Mouse (Mus musculus): ENCODE measurements around the gene Noxred1.
"Not testable (repeated sequence)": the region's sequence is repeated elsewhere in the genome, so short reads cannot be mapped to it uniquely, and the experiment has no call there.

The Noxred1 gene

DNA sequence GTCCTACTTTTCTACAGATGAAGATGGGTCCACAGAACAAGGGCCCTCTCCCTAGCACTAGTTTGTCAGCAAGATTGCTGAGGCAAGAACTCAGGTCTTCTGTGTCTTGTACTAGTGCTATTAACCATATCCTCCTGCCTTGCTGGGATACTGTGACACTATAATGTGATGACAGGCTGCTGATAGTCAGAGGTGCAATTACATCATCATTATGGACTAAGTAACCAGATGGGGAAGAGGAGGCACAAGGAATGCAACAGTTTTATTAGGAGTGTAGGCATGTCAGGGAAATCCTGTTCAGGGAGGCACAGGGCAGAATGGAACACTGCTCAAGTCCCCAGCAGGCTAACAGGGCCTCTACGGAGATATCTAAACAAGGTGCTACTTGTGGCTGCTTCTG lies at the start of gene Noxred1:
Noxred1 (minus strand) TSS at position 101 of the 400 bp plus-strand sequence.
- DNase-seq = no peak

- DNase-seq = peak; percentile 30
Observed at GRCm38 (mm10) chr12:87284726-87285125, 46.2 kb upstream of the Noxred1 start.

DNA sequence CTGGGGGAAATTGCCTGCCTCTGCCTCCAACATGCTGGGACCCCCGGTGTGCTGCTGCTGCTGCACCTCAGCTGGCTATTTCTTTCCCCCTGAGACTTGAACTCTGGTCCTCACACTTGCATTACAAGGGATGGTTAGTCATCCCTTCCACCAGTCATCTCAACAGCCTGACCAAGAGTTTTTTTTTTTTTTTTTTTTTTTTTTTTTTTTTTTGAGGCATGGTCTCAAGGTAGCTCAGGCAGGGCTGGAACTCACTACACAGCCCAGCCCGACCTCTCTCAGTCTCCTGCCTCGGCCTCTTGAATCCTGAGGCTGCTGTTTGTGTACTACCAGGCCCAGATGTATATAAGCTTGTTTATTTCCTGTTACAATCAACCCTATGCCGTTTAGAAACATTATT lies 45.7 kb upstream of the Noxred1 start:
- no peak for DNase-seq

DNA sequence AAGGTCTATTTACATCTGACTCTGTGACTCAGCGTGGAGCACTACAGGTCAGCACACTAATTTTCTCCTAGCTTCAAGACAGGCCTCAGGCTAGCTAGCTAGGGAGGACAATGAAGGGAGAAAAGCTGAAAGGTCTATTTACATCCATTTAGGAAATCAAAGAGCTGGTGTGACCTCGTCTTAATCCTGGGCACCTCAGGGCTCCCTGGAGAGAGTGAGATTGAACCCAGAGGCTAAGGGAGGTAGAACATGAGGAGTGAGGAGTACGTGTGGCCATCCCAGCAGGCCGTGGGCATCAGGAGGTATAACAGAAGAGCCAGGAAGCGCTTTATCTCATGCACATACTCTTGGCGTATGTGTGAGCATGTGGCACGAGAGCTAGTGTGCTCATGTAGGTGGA lies 45.2 kb upstream of the Noxred1 start:
- no peak for DNase-seq

- no peak for DNase-seq
Observed at GRCm38 (mm10) chr12:87282743-87283142, 44.2 kb upstream of the Noxred1 start.

DNA sequence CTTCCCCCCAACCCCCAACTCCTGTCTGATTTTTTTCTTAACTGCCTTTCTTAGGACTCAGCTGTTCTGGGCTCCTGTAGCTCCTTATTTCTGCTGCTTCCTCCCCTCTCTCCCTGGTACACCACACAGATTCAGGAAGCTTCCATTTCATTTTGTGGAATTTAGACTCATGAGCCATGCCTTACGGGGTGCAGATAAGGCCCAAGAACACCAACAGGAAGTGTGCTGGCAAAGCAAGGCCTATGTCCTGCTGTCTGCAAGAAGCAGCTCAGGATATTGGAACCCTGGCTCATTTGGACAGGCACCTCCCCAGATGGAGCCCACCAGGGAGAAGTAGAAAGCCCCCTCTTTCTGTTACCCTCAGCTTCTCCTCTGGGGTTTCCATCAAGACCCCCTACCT lies 43.2 kb upstream of the Noxred1 start:
- no peak for DNase-seq

GRCm38 (mm10) chr12:87279879-87280278 lies 41.3 kb upstream of the Noxred1 start:
- peak; percentile 34 for DNase-seq

- DNase-seq = no peak
Observed at GRCm38 (mm10) chr12:87279350-87279749, 40.8 kb upstream of the Noxred1 start.

DNA sequence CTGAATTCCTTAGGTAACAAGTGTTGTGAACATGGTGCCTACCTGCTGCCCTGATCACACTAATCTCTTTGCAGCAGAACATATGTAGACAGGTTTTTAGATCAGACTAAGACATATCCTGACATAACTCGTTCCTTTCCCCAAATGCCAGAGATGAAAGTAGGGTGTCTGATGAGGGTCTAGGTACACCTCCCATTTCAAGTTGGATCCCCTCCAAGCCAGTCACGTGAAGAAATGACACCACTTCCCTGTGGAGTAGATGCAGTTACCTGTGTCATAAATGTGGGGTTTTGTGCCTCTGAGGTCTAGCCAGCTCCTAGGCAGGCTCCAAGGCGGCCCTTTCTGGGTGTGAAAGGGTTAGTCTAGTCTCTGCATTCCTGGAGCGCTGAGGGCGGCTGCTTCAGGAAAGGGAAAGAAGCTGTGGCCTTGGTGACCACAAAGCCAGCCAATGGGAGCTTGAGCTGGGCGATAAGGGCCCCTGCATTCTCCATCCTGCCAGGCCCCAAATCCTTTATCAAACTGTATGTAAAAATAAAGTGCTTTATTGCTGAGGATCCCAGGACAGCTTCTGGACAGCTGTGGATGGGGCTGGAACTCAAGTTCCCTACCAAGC lies 39.7 kb upstream of the Noxred1 start:
- peak; percentile 11 for DNase-seq

DNA sequence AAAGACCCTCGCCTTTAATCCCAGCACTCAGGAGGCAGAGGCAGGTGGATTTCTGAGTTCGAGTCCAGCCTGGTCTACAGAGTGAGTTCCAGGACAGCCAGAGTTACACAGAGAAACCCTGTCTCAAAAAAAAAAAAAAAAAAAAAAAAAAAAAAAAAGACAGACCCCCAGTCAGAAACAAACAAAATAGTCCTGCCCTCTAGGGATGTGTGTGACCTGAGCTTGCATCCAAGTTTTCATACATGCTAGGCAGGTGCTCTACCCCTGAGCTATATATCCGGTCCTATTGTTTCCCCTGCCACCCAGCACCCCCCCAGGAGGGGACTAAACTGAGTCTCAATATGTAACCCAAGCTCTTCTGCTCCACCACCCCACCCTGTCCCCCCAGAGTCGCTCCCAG lies 38.7 kb upstream of the Noxred1 start:
- not testable (repeated sequence) for DNase-seq

DNA sequence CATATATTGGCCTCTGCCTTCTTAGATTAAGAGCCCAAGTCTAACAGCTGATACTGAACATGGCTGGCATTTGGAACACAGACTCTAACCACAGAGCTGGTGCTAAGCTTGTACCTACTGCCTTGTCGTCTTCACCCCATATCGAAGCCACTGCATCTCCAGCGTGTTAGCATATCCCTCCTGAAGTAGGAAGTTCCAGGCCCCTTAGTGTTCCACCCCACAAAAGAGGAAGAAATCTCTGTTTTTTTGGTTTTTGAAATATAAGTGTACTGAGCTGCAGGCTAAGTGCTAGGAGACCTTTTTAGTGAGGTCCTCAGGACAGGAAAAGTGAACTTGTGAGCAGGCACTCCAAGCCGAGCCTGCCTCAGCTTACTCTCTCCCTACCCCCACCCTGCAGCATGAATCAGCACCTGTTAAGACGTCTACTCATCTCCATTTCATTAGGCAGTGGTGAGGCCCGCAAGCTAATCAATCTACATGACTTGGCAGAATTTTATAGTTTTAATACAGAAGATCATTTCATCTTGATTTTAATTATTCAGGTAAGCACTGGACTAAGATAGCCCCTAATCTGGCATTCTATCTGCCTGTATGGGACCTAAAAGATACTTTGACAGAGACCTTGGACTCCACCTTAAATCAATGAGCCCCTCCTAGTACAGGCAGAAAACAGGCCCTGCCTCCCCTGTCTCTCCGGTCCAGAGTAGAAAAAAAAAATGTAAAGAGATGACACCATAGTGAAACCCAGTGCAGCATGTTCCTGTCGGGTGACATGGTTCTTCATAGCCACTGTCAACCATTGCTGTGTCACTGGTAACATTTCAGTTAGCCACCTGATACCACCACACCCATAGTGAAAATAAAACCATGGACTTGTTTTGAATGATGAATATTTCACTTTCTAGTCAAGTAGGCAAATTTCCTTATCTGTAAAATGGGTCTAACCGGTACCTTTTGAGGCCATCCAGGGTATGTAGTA lies 36.6 kb upstream of the Noxred1 start:
- DNase-seq = no peak

- DNase-seq = peak; percentile 53
Observed at GRCm38 (mm10) chr12:87267682-87268081, 29.1 kb upstream of the Noxred1 start.

DNA sequence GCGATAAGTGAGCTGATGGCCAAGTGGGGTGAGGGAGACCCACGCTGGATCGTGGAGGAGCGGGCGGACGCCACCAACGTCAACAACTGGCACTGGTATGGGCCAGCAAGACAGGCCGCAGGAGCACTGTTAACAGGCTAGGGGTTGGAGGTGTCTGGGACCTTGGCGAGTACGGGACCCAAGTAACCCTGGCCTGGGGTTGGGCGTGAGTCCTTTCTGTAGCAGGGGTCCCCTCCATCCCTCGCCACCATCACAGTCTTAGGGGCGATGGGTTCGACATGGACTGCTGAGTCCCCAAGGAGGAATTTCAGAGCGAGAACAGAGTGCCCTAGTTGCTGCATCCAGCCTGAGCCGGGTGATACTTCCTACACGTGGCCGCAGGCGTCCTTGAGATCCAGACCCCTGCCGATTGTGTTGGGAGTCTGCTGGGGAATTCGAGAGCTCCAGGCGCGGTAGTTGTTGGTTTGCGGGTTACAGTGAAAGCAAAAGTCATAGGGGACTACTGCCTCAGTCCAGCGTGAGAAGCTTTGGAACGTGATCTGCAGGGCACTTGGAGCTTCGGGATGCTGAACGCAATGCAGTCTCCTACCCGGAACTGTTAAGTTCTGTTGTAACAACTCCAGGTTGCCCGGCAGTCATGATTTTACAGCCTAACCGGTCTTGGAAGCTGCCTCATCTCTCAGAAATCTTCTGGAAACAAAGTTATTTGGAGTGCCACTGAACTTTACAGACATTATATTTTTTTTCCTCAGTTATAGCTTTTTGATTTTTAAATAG lies 28.5 kb upstream of the Noxred1 start:
- peak; percentile 28 for DNase-seq

GRCm38 (mm10) chr12:87266108-87266826 lies 27.7 kb upstream of the Noxred1 start, which contains the start of the genes Vipas39 and Ahsa1:
TSS of gene Vipas39 (minus strand) at chr12:87266256.
TSS of gene Ahsa1 (plus strand) at chr12:87266479.
- DNase-seq = peak; percentile 94

DNA sequence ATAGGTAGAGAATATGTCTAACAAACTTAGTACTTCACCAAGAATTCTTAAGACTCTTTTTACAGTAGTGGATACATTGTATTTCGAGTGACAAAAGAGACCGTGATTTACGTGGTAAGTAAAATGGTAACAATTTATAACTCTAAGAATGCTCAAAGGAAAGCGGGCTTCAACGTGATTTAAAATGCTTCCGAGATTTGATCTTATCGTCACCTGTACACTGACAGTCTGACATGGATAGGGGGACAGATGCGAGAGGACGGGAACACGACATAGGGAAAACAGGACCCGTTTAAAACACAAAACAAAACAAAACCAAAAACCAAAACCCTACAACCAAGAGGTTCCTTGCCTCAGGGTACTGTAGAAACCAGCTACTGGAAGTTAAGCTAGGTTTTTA lies 26.9 kb upstream of the Noxred1 start:
- DNase-seq = no peak

DNA sequence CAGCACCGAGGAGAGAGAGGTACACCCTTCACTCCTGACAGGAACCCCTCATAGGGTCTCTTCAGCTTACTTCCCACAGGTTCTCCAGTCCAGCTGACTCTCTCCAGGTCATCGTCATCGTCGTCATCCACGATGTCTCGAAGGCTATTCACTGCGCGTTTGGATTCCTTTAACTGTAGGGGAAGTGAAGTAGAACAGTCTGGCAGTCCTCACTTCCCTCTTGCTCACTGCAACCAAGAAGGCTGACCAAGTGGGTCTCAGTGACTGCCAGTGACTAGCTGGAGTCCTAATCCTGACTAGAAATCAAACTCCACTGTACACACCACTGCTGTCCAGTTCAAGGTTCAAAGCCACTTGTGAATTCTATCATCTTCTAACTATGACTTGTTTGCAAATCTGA lies 22.0 kb upstream of the Noxred1 start:
- DNase-seq = no peak

DNA sequence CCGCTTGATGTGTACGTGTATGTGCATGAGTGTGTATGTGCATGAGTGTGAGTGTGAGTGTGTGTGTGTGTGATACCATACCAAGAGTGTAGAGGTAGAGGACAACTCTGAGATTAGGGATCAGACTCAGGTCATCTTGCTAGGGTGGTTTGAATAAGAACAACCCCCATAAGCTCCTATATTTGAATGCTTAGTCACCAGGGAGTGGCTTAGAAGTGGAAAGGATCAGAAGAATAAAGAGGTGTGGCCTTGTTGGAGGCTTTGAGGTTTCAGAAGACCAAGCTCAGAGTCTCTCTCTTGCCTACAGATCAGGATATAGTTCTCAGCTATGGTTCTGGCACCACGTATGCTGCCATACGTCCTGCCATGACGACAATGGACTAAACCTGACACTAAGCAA lies 18.1 kb upstream of the Noxred1 start:
- no peak for DNase-seq

DNA sequence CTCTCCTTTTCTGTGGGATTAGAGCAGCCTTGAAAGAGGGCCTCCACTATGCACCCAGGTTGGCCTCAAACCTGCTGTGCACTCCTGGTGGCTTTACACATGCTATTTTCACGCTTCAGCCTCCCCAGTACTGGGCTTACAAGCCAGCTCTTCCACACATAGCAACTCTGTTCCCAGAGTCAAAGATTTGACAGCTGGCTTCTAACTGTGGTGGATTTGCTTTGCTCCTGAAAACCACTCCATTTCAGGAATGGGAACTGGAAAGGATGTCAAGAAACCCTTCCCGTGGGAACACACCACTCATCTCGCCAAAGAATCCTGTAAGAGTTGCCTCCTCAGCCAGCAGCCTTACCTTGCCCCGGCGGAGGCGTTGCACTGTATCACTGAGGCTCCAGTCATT lies 15.3 kb upstream of the Noxred1 start:
- DNase-seq = no peak

GRCm38 (mm10) chr12:87250161-87250560 lies 11.6 kb upstream of the Noxred1 start:
- no peak for DNase-seq

- no peak for DNase-seq
Observed at GRCm38 (mm10) chr12:87236882-87237483, 1.5 kb downstream of the Noxred1 start.

- no peak for DNase-seq
Observed at GRCm38 (mm10) chr12:87230379-87230895, 8.1 kb downstream of the Noxred1 start.

DNA sequence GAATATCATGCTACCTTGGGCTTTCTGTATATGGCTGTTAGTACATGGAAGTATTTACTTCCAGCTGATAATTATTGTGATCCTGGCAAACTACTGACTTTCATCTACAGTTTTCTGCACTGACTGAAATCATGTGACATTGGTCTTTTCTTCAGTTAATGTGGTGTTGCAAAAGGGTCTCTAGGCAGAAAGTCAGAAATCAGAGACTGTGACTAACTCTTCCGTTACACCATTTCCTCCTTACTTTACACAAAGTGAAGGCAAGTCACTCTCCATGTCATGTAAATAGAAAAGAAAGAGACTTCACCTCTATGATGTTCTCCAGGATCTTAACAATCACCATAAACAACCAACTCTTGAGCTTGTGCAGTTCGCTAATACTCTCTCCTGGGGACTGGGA lies 8.9 kb downstream of the Noxred1 start:
- DNase-seq = no peak

All from lung, postnatal 10 days (tissue).